Mouse (Mus musculus) cerebellum, postnatal 14 days (tissue): ENCODE measurements at regions not wholly inside any gene's neighbourhood (a gene's known extent, or its start where the extent isn't known, plus 50 kb on each side); places are given as distances from the start of the nearest gene placed in this dataset.
"Not testable (repeated sequence)": the region's sequence is repeated elsewhere in the genome, so short reads cannot be mapped to it uniquely, and the experiment has no call there.

Source experiments
- DNase-seq, 2 experiments: peaks; one replicate each; pipeline ENCODE4 v3.0.0; 2021; ENCODE audit warnings: mixed read lengths in 2 of 2

GRCm38 (mm10) chr1:157622156-157622555 lies 115.6 kb downstream of the Sec16b start:
- DNase-seq, result not testable (repeated sequence)

GRCm38 (mm10) chr1:157632586-157632985 lies 126.1 kb downstream of the Sec16b start:
- no peak for DNase-seq

- DNase-seq, result no peak
Observed at GRCm38 (mm10) chr1:157633470-157633869, 126.9 kb downstream of the Sec16b start.

GRCm38 (mm10) chr1:157635776-157636175 lies 129.2 kb downstream of the Sec16b start:
- DNase-seq, result peak; percentile 81 to 84

GRCm38 (mm10) chr1:157643524-157643923 lies 137.0 kb downstream of the Sec16b start:
- DNase-seq, result no peak

GRCm38 (mm10) chr1:157645682-157646421 lies 139.3 kb downstream of the Sec16b start:
- no peak for DNase-seq

- DNase-seq, result no peak
Observed at GRCm38 (mm10) chr1:157655446-157655845, 148.9 kb downstream of the Sec16b start.

- no peak for DNase-seq
Observed at GRCm38 (mm10) chr1:157669626-157670025, 163.1 kb downstream of the Sec16b start.

- peak; percentile 53 to 64 for DNase-seq
Observed at GRCm38 (mm10) chr1:157684356-157684755, 177.8 kb downstream of the Sec16b start.

GRCm38 (mm10) chr1:157695198-157695597 lies 188.7 kb downstream of the Sec16b start:
- no peak for DNase-seq

GRCm38 (mm10) chr1:157703639-157704038 lies 197.1 kb downstream of the Sec16b start:
- no peak for DNase-seq

GRCm38 (mm10) chr1:157705364-157705763 lies 198.8 kb downstream of the Sec16b start:
- DNase-seq, result no peak

- DNase-seq, result no peak
Observed at GRCm38 (mm10) chr1:157707256-157707655, 200.7 kb downstream of the Sec16b start.

GRCm38 (mm10) chr1:157709117-157709516 lies 202.6 kb downstream of the Sec16b start:
- DNase-seq, result peak; percentile 29 to 52

- no peak for DNase-seq
Observed at GRCm38 (mm10) chr1:157710870-157711269, 204.3 kb downstream of the Sec16b start.

GRCm38 (mm10) chr1:157712519-157712918 lies 206.0 kb downstream of the Sec16b start:
- no peak for DNase-seq

- DNase-seq, result peak; percentile 81 to 82
Observed at GRCm38 (mm10) chr1:157713851-157714250, 207.3 kb downstream of the Sec16b start.

- no peak for DNase-seq
Observed at GRCm38 (mm10) chr1:157715632-157716031, 209.1 kb downstream of the Sec16b start.

GRCm38 (mm10) chr1:157717131-157717530 lies 210.6 kb downstream of the Sec16b start:
- no peak for DNase-seq

GRCm38 (mm10) chr1:157721946-157722345 lies 215.4 kb downstream of the Sec16b start:
- DNase-seq, result no peak

GRCm38 (mm10) chr1:157731124-157731523 lies 224.6 kb downstream of the Sec16b start:
- DNase-seq, result no peak

- DNase-seq, result no peak
Observed at GRCm38 (mm10) chr1:157740725-157741665, 234.5 kb downstream of the Sec16b start.

- DNase-seq, result peak; percentile 89
Observed at GRCm38 (mm10) chr1:157745611-157746010, 239.1 kb downstream of the Sec16b start.
